Mouse (Mus musculus) retina, adult 2 months (tissue): ENCODE measurements at regions not wholly inside any gene's neighbourhood (a gene's known extent, or its start where the extent isn't known, plus 50 kb on each side); places are given as distances from the start of the nearest gene placed in this dataset.

Experiments
- DNase-seq: peaks from one replicate; pipeline ENCODE4 v3.0.0-alpha.2; 2012; ENCODE audit warnings: low read depth, low spot score

GRCm38 (mm10) chr3:38257076-38257842, 227.4 kb downstream of the Ankrd50 start:
- DNase-seq: no peak

DNA sequence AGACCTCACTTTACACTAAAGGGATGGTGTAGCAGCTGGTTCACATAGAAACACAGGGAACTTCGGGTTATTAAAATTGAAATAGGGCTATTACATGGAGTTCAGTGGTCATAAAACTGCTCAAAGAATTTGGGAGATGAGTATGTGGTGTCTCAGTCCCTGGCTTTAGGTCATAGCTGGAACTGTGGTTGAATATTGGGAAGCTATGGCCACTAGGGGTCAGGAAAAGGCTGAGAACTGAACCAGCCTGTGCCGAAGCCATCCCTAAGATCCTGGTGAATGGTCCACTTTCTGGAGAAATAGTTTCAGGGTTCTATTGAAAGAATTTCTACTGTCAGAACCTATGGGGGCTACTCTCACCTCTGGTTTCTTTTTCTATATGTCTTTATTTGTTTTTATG, 229.0 kb downstream of the Ankrd50 start:
- peak; percentile 9 for DNase-seq

DNA sequence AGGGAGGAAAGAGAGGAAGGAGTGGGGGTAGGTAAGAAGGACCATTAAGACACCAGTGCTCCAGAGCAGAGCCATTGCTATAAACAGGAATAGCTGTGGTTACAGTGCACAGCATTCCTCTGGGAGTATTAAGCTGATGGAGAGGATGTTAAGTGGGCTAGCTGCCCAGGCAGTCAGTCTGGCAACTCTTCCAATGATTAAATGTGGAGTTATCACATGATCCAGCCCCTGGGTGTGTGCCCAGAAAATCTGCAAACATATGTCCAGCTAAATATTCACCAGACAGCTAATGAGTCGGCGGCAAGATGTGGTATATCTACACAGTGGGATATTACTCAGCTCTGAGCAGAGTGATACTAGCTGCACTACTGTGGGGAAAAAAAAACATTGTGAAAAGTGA, 229.7 kb downstream of the Ankrd50 start:
- no peak for DNase-seq

GRCm38 (mm10) chr3:38251592-38251991, 233.1 kb downstream of the Ankrd50 start:
- DNase-seq: no peak

GRCm38 (mm10) chr3:38250552-38250951, 234.1 kb downstream of the Ankrd50 start:
- DNase-seq: no peak

GRCm38 (mm10) chr3:38248941-38249340, 235.7 kb downstream of the Ankrd50 start:
- DNase-seq: no peak

DNA sequence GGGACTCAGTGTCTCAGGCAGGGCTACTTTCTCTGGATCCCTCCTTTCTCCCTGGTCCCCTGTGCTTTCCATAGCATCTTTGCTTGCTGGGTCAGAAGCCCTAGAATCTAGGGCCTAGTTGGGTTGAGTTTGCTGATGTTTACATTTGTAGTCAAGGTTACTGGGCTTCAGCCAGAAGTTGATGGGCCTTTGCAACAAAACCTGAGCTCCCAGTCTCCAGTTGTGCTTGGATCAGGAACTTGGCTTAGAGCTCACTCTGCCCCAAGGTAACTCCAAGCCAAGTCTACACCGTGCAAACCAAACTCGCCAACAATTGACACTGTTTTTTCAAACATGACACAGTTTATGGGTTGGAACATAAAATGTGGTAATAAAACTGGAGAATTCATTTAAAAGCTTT, 238.2 kb downstream of the Ankrd50 start:
- no peak for DNase-seq

GRCm38 (mm10) chr3:38243209-38243608, 241.4 kb downstream of the Ankrd50 start:
- no peak for DNase-seq

GRCm38 (mm10) chr3:38237616-38238015, 247.0 kb downstream of the Ankrd50 start:
- no peak for DNase-seq

- no peak for DNase-seq
Observed at GRCm38 (mm10) chr3:38235736-38236083, 248.9 kb downstream of the Ankrd50 start.

- DNase-seq: no peak
Observed at GRCm38 (mm10) chr3:38235033-38235735, 249.5 kb downstream of the Ankrd50 start.

GRCm38 (mm10) chr3:38234534-38234933, 250.1 kb downstream of the Ankrd50 start:
- DNase-seq: no peak

DNA sequence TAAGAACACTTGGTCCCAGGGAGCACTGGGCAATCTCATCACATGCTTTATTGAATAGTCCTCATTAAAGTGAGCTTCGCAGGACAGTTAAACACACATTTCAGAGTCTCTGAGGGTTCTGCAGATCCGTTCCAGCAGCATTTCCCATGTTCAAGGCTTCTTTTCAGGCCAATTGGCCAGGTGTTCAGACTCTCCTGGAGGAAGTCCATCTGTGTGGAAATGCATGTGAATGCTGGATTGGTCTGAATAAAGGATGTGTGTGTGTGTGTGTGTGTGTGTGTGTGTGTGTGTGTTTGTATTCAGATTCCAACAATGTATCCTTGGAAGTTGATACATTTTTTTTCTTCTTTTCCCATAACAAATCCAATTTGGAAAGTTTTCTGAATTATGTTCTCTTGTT, 250.6 kb downstream of the Ankrd50 start:
- DNase-seq: no peak

- DNase-seq: no peak
Observed at GRCm38 (mm10) chr3:38233091-38233490, 251.6 kb downstream of the Ankrd50 start.

DNA sequence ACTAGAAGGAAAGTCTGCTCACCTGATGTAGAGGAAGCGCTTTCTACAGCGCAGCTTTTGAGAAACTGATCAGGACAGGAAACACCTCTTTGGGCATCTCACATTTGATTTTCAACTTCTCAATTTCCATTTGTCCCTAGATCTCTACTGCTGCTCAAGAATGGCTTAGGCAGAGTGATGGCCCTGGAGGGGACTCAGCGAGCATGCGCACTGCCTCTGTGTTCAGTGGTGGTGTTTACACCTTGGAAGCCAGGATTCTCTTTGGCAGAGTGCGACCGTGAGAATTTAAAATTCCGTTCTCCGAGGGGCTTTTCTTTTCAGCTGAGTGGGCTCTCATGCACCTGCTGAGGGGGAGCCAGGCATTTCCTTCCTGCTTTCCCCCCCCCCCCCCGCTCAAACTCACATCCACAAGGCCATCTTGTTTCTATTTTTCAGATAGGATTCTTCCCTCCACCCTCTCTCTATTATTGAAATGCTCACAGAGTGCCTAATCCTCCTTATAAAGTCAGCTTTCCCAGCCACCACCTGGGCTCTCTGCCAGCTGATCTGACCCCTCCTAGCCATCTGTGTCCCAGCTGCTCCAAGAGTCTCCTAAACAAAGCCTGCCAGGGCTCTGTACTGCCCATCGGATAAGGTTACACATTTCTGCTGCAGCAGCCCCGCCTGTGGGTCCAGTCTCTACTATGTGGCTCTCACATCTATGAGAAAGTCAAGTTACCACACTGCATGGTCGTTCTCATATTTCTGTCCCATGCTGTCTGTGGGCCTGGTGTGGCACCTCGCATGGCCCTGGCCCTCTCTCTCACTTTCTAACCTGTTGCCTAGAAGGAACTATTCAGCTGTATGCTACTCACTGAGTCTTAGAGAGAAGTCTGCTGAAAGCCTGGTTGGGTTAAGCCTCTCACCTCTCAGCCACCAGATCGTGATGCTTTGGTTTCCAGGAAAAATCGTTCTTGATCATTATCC, 252.2 kb downstream of the Ankrd50 start:
- DNase-seq: peak; percentile 46

GRCm38 (mm10) chr3:38231506-38231905, 253.1 kb downstream of the Ankrd50 start:
- DNase-seq: no peak

- no peak for DNase-seq
Observed at GRCm38 (mm10) chr3:38230796-38231195, 253.8 kb downstream of the Ankrd50 start.

DNA sequence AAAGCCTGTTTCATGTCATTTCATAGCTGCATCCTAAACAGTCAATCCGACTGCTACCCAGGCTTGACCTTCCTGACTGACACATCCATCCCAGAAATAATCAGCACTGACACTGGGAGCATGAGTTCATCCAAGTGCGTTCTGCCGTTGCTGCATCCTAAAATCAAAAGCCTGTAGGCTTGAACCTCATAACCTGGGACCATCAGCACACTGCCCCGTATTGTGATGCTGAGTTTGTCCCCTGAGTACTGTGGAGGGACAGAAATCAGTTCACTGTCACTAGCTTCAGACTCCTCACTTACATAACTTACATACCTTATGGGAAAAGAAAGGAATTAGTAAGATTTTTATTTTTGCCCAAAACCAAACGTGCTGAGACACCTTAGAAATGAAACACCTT, 255.0 kb downstream of the Ankrd50 start:
- no peak for DNase-seq

DNA sequence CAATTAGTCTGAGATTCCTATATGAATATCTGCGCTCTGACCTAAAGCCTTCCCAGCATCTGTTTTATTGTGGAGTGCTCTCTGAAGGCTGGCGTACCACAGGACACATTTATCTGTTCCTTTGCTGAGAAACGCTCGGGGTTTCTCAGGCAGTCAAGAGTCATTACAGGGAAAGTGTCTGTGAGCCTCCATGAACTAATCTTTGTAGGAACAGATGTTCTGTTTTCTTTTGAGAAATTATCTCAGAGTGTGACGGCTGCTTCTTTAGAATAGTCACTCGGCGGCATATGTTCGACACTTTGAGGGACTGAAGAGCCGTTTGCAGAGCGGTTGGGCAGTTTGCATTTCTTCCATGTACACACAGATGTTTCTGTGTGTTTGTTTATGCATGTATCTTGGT, 255.6 kb downstream of the Ankrd50 start:
- no peak for DNase-seq

DNA sequence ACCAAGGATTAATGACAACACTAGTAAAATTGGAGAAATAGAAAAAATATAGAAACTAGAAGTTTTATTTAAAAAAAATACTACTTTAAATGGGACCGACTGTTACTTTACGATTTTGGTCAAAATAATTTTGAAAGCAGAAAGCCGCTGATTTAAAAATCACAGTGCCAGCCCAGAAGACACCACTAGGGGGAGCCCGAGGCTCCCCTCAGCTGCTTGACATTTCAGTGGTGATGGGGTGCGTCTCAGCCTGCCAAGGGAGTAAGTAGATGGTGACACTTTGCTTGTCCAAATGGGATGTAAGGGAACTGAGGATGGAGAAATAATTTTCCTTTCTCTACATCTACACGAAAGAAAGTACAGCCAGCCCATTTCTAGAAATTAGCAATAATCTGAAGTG, 257.0 kb downstream of the Ankrd50 start:
- no peak for DNase-seq

GRCm38 (mm10) chr3:38227121-38227520, 257.5 kb downstream of the Ankrd50 start:
- DNase-seq: no peak

- no peak for DNase-seq
Observed at GRCm38 (mm10) chr3:38226147-38226546, 258.5 kb downstream of the Ankrd50 start.
